Mouse (Mus musculus): ENCODE measurements around the gene Rtl3. TPM values are rescaled to one million over a fixed set of nuclear protein-coding genes. Genes with fewer than 3 reads are reported as not detected.

Gene Rtl3
- polyA plus RNA-seq, 1 experiment from 2014 or later, result 0.16 TPM

DNA sequence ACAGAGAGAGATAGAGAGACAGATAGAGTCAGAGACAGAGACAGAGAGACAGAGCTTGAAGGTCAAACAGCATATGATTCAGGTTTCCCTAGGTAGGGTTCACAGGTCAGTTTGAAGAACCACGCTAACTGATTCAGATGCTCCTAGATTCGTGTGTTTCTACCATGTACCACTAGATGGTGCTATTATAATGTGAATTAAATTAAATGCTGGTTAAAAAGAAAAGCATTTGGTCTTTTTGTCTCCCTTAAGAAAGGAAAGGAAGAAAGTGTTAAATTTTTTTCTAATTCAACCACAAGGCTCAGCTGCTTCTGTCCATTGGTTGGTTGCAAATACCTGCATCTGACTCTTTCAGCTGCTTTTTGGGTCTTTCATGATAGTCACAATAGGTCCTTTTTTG, 45.8 kb downstream of the Rtl3 start:
- Histone ChIP-seq H3K9me3 (ENCODE audit: control insufficient read depth, low read length) (no peaks in the 10 kb centered on the region), H3K4me2 (ENCODE audit: low read length) (no peak overlapping the region), H3K4me3 (replicated peaks; ENCODE audit: low read depth, low read length) (no peak overlapping the region), H3K27ac (replicated peaks; ENCODE audit: low read depth, low read length) (no peak overlapping the region), H3K9ac (replicated peaks; ENCODE audit: low read length) (no peak overlapping the region), H3K4me1 (ENCODE audit: control insufficient read depth, insufficient read depth, low read length) (no peaks in the 10 kb centered on the region), H3K36me3 (ENCODE audit: control insufficient read depth, insufficient read depth, low read length) (no peaks in the 10 kb centered on the region), H3K27me3 (ENCODE audit: control insufficient read depth, insufficient read depth, low read length) (no peaks in the 10 kb centered on the region)
- 13% methylated on average over 2 of the region's 2 CpGs for WGBS
- ATAC-seq (ENCODE audit: low FRiP score, low TSS enrichment) (no peak), DNase-seq (peak; percentile 72)

Other genes with a start within 250 kb of the Rtl3 start
- gene Cysltr1, start 237.0 kb downstream of the Rtl3 start, polyA plus RNA-seq (2014; fragmentation: Nextera tagmentation; extraction: Ambion mirVana), result 0.34 and 0.53 TPM in 2 replicates
- gene Lpar4, start 80.0 kb upstream of the Rtl3 start, polyA plus RNA-seq (2014; fragmentation: Nextera tagmentation; extraction: Ambion mirVana), result 4.7 and 7.5 TPM in 2 replicates
- not detected in 2 replicates for gene P2ry10, start 247.8 kb upstream of the Rtl3 start, polyA plus RNA-seq (2014; fragmentation: Nextera tagmentation; extraction: Ambion mirVana)

Measured in midbrain, embryonic 14.5 days (tissue).